Mouse (Mus musculus) megakaryocyte, embryonic 14.5 days (primary cell): ENCODE measurements around the gene Tln1.

ENCODE experiments used
- FLI1 ChIP-seq: IDR thresholded peaks from 2 replicates; pipeline ENCODE4 v1.6.1; 2012; ENCODE audit warnings: low read length, inconsistent platforms, mixed read lengths
- GATA1 ChIP-seq: IDR thresholded peaks from 3 replicates; pipeline ENCODE4 v1.6.1; 2012; ENCODE audit warnings: mixed read lengths, low read length, inconsistent platforms, borderline replicate concordance

- TF ChIP-seq GATA1 (no peak; the same call in 2 of the 3 replicates), FLI1 (0 out of 2 replicates have a peak, but pooled peaks have one; percentile 20)
Observed at GRCm38 (mm10) chr4:43481894-43482456, 80.5 kb downstream of the Tln1 start.
